Mouse (Mus musculus) heart, adult 2 months (tissue): ENCODE measurements around the gene Gm26602.

Source experiments
- CTCF ChIP-seq: fragments of 200-600 bp; IDR thresholded peaks from 2 replicates; pipeline ENCODE4 v1.8.1; 2022; ENCODE audit warnings: antibody characterized with exemption, mild to moderate bottlenecking, moderate library complexity
- EP300 ChIP-seq: fragments of 200-500 bp; IDR thresholded peaks from 2 replicates; pipeline ENCODE4 v1.6.1; 2011; ENCODE audit warnings: low read depth, low read length, control low read depth; ENCODE audit not compliant: insufficient read depth
- POLR2A ChIP-seq: fragments of 200-500 bp; IDR thresholded peaks from 2 replicates; pipeline ENCODE4 v1.6.1; 2011; ENCODE audit warnings: mild to moderate bottlenecking, low read depth, low read length, control low read depth; ENCODE audit not compliant: insufficient read depth

DNA sequence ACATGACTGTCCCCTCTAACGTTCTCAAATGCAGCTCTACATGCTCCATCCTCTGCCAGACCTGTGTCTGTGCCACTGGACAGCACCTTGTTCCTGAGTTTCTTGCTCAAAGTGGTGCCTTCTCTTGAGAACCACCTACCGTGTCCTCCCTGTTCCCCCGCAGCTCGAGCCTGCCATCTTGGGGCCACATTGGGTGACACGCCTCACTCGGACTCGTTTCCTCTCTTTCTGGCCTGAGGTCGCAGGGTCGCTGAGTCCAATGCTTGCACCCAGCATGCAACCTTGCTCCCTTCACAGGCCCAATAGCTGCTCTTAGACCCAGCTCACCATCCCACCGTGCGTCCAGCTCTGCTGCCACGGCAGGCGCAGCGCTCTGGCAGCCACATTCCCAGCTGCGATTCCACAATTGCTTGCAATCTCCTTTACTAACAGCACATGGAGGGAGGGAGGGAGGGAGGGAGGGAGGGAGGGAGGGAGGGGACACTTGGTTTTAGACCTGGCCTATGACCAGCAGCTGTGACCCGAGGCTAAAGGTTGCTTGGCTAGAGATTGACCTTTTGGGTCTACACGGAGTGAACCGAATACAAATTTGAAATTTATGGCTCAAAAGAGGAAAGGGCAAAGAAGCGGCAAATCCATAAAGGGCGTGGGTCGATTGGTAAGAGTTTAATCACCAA, 47.6 kb downstream of the Gm26602 start:
- no peak for TF ChIP-seq POLR2A
- peak; percentile 97 for TF ChIP-seq CTCF
- TF ChIP-seq EP300: peak; percentile 92
